27 mouse cellular contexts compared by ENCODE assay signal in the genomic region with DNA sequence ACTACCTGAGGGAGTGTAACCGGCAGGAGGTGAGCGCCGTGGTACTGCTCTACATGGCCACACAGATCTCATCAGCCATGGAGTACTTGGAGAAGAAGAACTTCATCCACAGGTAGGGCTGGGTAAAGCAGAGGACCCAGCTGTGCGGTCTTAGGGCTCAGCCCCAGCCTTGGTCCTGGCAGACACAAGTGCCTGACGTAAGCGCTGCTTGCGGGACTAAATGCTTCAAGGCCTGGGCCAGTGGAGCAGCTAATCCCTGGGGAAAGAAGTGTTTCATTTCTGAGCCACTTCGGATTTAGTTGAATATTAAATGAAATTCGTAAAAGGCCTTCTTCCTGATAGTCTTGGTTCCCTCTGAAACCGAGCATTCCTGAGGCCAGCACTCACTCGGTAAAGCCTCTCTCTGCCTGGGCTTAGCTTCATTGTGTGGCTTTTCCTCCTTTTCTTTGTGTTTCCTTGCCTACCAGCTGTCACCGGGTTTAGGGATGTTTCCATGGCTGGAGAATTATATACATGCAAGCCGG. TPM values are rescaled to one million over a fixed set of nuclear protein-coding genes. Genes with fewer than 3 reads are reported as not detected.
DNase-seq lines count a peak whose midpoint lies in the region; ATAC-seq lines count a peak whose summit lies in the region.
"Had no signal": no experiment of that assay in that cellular context is flagged by ENCODE, and none has a peak within 500 bp of the region (broad histone marks: within the 10 kb centered on the region; RNA-seq: fewer than 3 reads in every experiment).

No protein-coding gene starts in this region.

- 85% methylated on average over 13 of the region's 13 CpGs for WGBS in kidney, embryonic 15.5 days
- 55% methylated on average over 13 of the region's 13 CpGs for WGBS in midbrain, embryonic 16.5 days

- DNase-seq in gastrocnemius, adult 18-20 months (ENCODE audit: low spot score), result peak; percentile 47
- DNase-seq in gastrocnemius, postnatal 14 days, result no peak
- DNase-seq in kidney, adult 8-10 months, result peak; percentile 30 to 51
- no peak for DNase-seq in kidney, postnatal 10 days
- no peak for DNase-seq in urinary bladder, postnatal 4 days (ENCODE audit: low spot score in 2 of 2)
- no peak for DNase-seq in right cerebral cortex, postnatal 25 days
- DNase-seq: adrenal gland, postnatal 25 days; cerebellum, adult 11 months; forebrain, postnatal 0 days; heart, adult 18-20 months; heart, postnatal 36 days; right cerebral cortex, postnatal 14 days; thymus, postnatal 4 days had no signal

- H3K9me3 ChIP-seq in kidney, embryonic 15.5 days (replicated peaks), result no peaks in the 10 kb centered on the region
- no peaks in the 10 kb centered on the region for H3K9me3 ChIP-seq in midbrain, embryonic 16.5 days (replicated peaks; ENCODE audit: control insufficient read depth, low read length, poor library complexity, severe bottlenecking)
- H3K9me3 ChIP-seq: embryonic facial prominence, embryonic 12.5 days; G1E; liver, embryonic 15.5 days; neural tube, embryonic 12.5 days had no signal

- H3K9ac ChIP-seq in kidney, embryonic 15.5 days, result no peak overlapping the region
- no peak overlapping the region for H3K9ac ChIP-seq in midbrain, embryonic 16.5 days (ENCODE audit: low read depth, low read length)
- H3K9ac ChIP-seq: embryonic facial prominence, embryonic 12.5 days; forebrain, postnatal 0 days; liver, embryonic 15.5 days; neural tube, embryonic 12.5 days had no signal

- no peak overlapping the region for H3K4me3 ChIP-seq in kidney, embryonic 15.5 days (replicated peaks)
- H3K4me3 ChIP-seq in midbrain, embryonic 16.5 days (ENCODE audit: low read depth, low read length), result no peak overlapping the region
- H3K4me3 ChIP-seq: embryonic facial prominence, embryonic 12.5 days; erythroblast, embryonic 14.5 days; liver, embryonic 15.5 days; neural tube, embryonic 12.5 days had no signal

- no peak overlapping the region for H3K4me2 ChIP-seq in kidney, embryonic 15.5 days
- no peak overlapping the region for H3K4me2 ChIP-seq in midbrain, embryonic 16.5 days (ENCODE audit: low read length)
- H3K4me2 ChIP-seq: embryonic facial prominence, embryonic 12.5 days; liver, embryonic 15.5 days; neural tube, embryonic 12.5 days had no signal

- intact Hi-C loops in gastrocnemius, postnatal 14 days (cut with DNase I; ENCODE audit: low total_unique reads), result loop anchor here (10.0 kb wide), 1 partner anchor 306 kb away; no protein-coding TSS in a partner anchor

- H3K36me3 ChIP-seq in kidney, embryonic 15.5 days, result peaks cover 98% of the 10 kb centered on the region
- H3K36me3 ChIP-seq in midbrain, embryonic 16.5 days (ENCODE audit: control insufficient read depth, insufficient read depth, low read length), result peaks cover 3% of the 10 kb centered on the region; the same call in 1 of the 2 replicates

- H3K27me3 ChIP-seq in kidney, embryonic 15.5 days, result no peaks in the 10 kb centered on the region
- no peaks in the 10 kb centered on the region for H3K27me3 ChIP-seq in midbrain, embryonic 16.5 days (ENCODE audit: control insufficient read depth, insufficient read depth, low read depth, low read length)
- H3K27me3 ChIP-seq: embryonic facial prominence, embryonic 12.5 days; liver, embryonic 15.5 days; neural tube, embryonic 12.5 days had no signal

- H3K4me1 ChIP-seq in kidney, embryonic 15.5 days, result peaks cover 11% of the 10 kb centered on the region; the same call in 1 of the 2 replicates
- peaks cover 5% of the 10 kb centered on the region for H3K4me1 ChIP-seq in midbrain, embryonic 16.5 days (ENCODE audit: control insufficient read depth, insufficient read depth, low read length)
- H3K4me1 ChIP-seq: embryonic facial prominence, embryonic 12.5 days; liver, embryonic 15.5 days; neural tube, embryonic 12.5 days had no signal

- H3K27ac ChIP-seq in kidney, embryonic 15.5 days, result peak overlapping the region; percentile 43
- peak overlapping the region; percentile 8; the same call in 1 of the 2 replicates for H3K27ac ChIP-seq in midbrain, embryonic 16.5 days (ENCODE audit: low read length)
- H3K27ac ChIP-seq: embryonic facial prominence, embryonic 12.5 days; liver, embryonic 15.5 days; neural tube, embryonic 12.5 days had no signal

- no peak for ATAC-seq in kidney, embryonic 15.5 days (replicated peaks; ENCODE audit: low FRiP score)
- ATAC-seq in midbrain, embryonic 16.5 days, result peak; percentile 36; the same call in 1 of the 2 replicates
- ATAC-seq: forebrain, postnatal 0 days; inflammation-experienced regulatory T-cells, adult 6 months had no signal

RNA-seq across cellular contexts. Expression of a gene that starts 19.6 kb away (rescaled TPM):
- not detected for total RNA-seq in gastrocnemius, adult 18-20 months (2021)
- total RNA-seq in gastrocnemius, postnatal 14 days (2021), result not detected
- polyA plus RNA-seq in kidney, embryonic 15.5 days (2015; fragmentation: Nextera tagmentation; extraction: Ambion mirVana), result 0.08 TPM in 1 of 2 replicates, not detected in the other
- 0.14 and 0.18 TPM in 2 replicates for polyA plus RNA-seq in midbrain, embryonic 16.5 days (2015; fragmentation: Nextera tagmentation; extraction: Ambion mirVana)
- total RNA-seq: adrenal gland, postnatal 25 days; gastrocnemius, adult 8-10 months; heart, postnatal 36 days; layer of hippocampus, adult 18-20 months; layer of hippocampus, postnatal 25 days; left cerebral cortex, postnatal 10 days had no signal
- polyA plus RNA-seq: erythroblast, embryonic 14.5 days; G1E had no signal

RNA-seq across cellular contexts. Expression of a gene that starts 55.0 kb away (rescaled TPM):
- total RNA-seq in gastrocnemius, adult 18-20 months (2021), result under 1 TPM in 1 of 2 experiments, not detected in 1; 0.05 TPM
- not detected for total RNA-seq in gastrocnemius, postnatal 14 days (2021)
- 1.2 and 1.6 TPM in 2 replicates for polyA plus RNA-seq in kidney, embryonic 15.5 days (2015; fragmentation: Nextera tagmentation; extraction: Ambion mirVana)
- 16.4 and 20.9 TPM in 2 replicates for polyA plus RNA-seq in midbrain, embryonic 16.5 days (2015; fragmentation: Nextera tagmentation; extraction: Ambion mirVana)
- total RNA-seq: gastrocnemius, adult 8-10 months; heart, adult 18-20 months; heart, postnatal 36 days; monocyte, adult 5-6 weeks had no signal
- polyA plus RNA-seq: erythroblast, embryonic 14.5 days; G1E; liver, embryonic 15.5 days; stomach, embryonic 14.5 days had no signal

Comparison
In these comparisons a context has a peak if more than half of its experiments do, and no peak if none do; other contexts are left out.
1. DNase-seq: peak in gastrocnemius, adult 18-20 months (single experiment) and kidney, adult 8-10 months (2 of 2); none in gastrocnemius, postnatal 14 days (single experiment), kidney, postnatal 10 days (single experiment), urinary bladder, postnatal 4 days (0 of 2) and right cerebral cortex, postnatal 25 days (single experiment).